Comparison of ENCODE assay signal across 24 mouse cellular contexts in genomic region chr5:36452821-36453220, GRCm38 (mm10). TPM values are rescaled to one million over a fixed set of nuclear protein-coding genes. Genes with fewer than 3 reads are reported as not detected.
"Had no signal": no experiment of that assay in that cellular context is flagged by ENCODE, and none has a peak within 500 bp of the region (broad histone marks: within the 10 kb centered on the region; RNA-seq: fewer than 3 reads in every experiment).

No protein-coding gene starts in this region.

- DNase-seq: gastrocnemius, adult 2 months; gastrocnemius, postnatal 10 days; gastrocnemius, postnatal 25 days; heart, adult 18-20 months; heart, postnatal 10 days; heart, postnatal 4 days; kidney, adult 18-20 months; kidney, adult 8-10 months; kidney, postnatal 10 days; kidney, postnatal 25 days; kidney, postnatal 4 days; layer of hippocampus, adult 9-11 months; layer of hippocampus, postnatal 36 days; liver had no signal

- ATAC-seq: inflammation-experienced regulatory T-cells, adult 6 months; intestine, embryonic 15.5 days; intestine, postnatal 0 days had no signal

- H3K36me3 ChIP-seq: heart, embryonic 10.5 days; heart, embryonic 12.5 days; hindbrain, embryonic 10.5 days; hindbrain, embryonic 12.5 days; intestine, embryonic 15.5 days; limb, embryonic 10.5 days; limb, embryonic 12.5 days had no signal

- H3K27me3 ChIP-seq: hindbrain, embryonic 12.5 days; intestine, embryonic 15.5 days; limb, embryonic 12.5 days had no signal

RNA-seq across cellular contexts. Expression of gene Ccdc96, which starts 31.6 kb away (rescaled TPM):
- total RNA-seq: granulocyte monocyte progenitor cell, adult 5-6 weeks had no signal

RNA-seq across cellular contexts. Expression of gene Sorcs2, which starts 54.9 kb away (rescaled TPM):
- total RNA-seq: granulocyte monocyte progenitor cell, adult 5-6 weeks had no signal
